Mouse (Mus musculus): ENCODE measurements around the gene Cyp24a1. TPM values are rescaled to one million over a fixed set of nuclear protein-coding genes. Genes with fewer than 3 reads are reported as not detected.
"Not testable (repeated sequence)": the region's sequence is repeated elsewhere in the genome, so short reads cannot be mapped to it uniquely, and the experiment has no call there.

The Cyp24a1 gene
- total RNA-seq, 2 experiments from 2014 or later: not detected

DNA sequence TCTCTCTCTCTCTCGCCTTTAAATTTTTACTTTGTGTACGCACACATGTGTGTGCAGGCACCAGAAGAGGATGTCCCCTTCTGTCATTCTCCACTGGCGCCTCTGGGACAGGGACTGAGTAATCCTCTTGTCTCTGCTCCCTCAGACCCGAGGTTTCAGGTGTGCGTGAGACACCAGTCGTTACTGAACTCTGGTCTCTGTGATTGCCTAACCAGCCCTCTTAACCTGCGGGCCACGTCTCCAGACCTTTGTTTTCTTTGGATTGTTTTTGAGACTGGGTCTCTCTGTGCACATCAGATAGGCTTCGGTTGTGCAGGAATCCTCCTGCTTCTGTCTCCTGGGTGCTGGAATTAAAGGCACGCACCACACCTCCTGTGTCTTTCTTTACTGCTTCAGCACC lies 37.8 kb downstream of the Cyp24a1 start:
- intact Hi-C loops (cut with DNase I): no loop called here
- DNase-seq (ENCODE audit: extremely low spot score in 1 of 2, low spot score in 2 of 2): no peak

GRCm38 (mm10) chr2:170453809-170454208 lies 43.1 kb downstream of the Cyp24a1 start:
- intact Hi-C loops (cut with DNase I); DNase-seq (ENCODE audit: extremely low spot score in 1 of 2, low spot score in 2 of 2): not testable (repeated sequence)

GRCm38 (mm10) chr2:170450933-170451332 lies 46.0 kb downstream of the Cyp24a1 start:
- intact Hi-C loops (cut with DNase I): loop anchor here (1.0 kb wide), 1 partner anchor 56 kb away; no protein-coding TSS in a partner anchor
- peak; percentile 59 to 64 for DNase-seq (ENCODE audit: extremely low spot score in 1 of 2, low spot score in 2 of 2)

DNA sequence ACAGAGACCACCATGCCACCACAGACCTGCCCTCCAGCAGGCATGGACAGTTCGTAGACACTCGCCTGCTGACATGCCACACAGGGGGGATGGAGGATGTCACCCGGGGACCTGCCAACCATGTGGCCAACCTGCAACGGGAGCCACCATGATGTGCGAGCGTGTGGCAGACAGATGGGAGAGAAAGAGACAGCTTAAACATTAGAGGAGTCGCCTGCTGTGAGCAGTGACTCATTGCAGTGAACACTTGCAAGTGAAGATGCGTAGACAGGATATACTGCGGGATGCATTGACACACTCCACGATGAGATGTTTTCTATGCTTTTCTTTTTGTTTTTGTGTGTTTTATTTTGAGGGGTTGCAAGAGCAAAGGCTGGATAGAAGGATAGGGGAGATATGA lies 49.3 kb downstream of the Cyp24a1 start:
- no peak for DNase-seq (ENCODE audit: extremely low spot score in 1 of 2, low spot score in 2 of 2)

GRCm38 (mm10) chr2:170446843-170447383 lies 50.0 kb downstream of the Cyp24a1 start:
- no peak for DNase-seq (ENCODE audit: extremely low spot score in 1 of 2, low spot score in 2 of 2)
- intact Hi-C loops (cut with DNase I): no loop called here

More for the DNA sequence above, 49.3 kb downstream of the Cyp24a1 start:
- intact Hi-C loops (cut with DNase I): no loop called here

DNA sequence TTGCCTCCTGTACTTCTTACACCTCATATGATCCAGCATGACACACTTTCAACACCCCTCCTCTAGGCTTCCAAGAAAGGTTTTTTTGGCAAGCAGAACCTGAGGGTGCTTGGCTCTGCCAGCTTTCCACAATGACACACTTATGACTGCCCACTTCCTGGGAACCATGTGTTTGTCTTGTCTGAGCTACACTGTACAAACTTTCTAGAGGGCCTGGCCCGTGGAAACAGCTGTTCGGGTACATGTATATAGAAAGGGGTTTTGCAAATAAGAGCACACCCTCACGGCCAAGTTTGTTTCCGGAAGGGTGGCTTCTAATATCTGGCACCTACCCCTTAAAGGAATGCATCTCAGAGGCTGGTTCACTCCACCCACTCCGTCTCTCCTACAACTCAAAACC lies 51.1 kb downstream of the Cyp24a1 start:
- intact Hi-C loops (cut with DNase I): no loop called here
- no peak for DNase-seq (ENCODE audit: extremely low spot score in 1 of 2, low spot score in 2 of 2)

GRCm38 (mm10) chr2:170442535-170442934 lies 54.4 kb downstream of the Cyp24a1 start:
- intact Hi-C loops (cut with DNase I): no loop called here
- no peak for DNase-seq (ENCODE audit: extremely low spot score in 1 of 2, low spot score in 2 of 2)

DNA sequence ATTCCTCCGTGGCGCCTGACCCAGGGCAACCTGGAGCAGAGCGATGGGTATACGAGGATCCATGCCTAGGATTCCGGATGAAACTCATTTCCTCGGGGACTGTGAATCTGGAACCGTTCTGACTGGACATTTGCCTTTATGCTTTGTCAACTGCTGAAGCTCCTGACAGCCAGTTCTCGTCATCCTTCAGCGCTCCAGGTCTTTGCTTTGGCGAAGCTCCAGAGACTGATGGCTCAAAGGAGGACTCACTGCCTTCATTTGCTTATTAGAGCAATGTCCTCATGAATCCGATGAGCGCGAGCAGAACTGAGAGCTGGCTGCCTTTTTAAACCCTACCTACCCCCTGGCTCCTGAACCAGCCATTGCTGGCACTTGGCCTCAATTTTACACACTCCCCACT lies 58.2 kb downstream of the Cyp24a1 start:
- intact Hi-C loops (cut with DNase I): no loop called here
- DNase-seq (ENCODE audit: extremely low spot score in 1 of 2, low spot score in 2 of 2): no peak

DNA sequence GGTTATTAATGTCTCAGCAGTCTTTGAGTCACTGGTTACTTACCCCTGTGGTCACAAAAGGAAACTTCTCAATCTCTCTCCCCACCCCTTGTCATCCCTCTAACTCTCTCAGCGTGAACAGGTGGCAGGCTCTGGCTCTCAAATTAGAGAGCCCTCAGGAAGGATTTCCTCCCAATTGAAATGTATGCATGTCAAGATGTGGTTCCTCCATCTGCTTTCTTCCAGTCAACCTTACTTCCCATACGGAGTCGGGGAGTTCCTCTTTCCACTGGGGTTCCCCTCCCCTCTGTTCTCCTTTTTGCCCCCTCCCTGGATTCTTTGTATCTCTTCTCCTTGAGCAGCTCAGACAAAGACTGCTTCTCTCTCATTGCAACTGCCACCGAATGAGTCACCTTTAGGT lies 60.7 kb downstream of the Cyp24a1 start:
- DNase-seq (ENCODE audit: extremely low spot score in 1 of 2, low spot score in 2 of 2): no peak
- intact Hi-C loops (cut with DNase I): no loop called here

Other genes with a start within 250 kb of the Cyp24a1 start
- 10 to 100 TPM; 33.5 to 43.3 TPM for gene Bcas1, start 69.3 kb downstream of the Cyp24a1 start, total RNA-seq (2021)
- 10 to 100 TPM; 37.3 to 40.9 TPM for gene Pfdn4, start 717 bp downstream of the Cyp24a1 start, total RNA-seq (2021)
- gene 4930470P17Rik, start 104.9 kb upstream of the Cyp24a1 start, total RNA-seq (2021): not detected
- 10 to 100 TPM; 63.5 to 76.5 TPM for gene Dok5, start 234.7 kb upstream of the Cyp24a1 start, total RNA-seq (2021)

All from left cerebral cortex, postnatal 10 days (tissue).